Mouse (Mus musculus) liver, postnatal 0 days (tissue): ENCODE measurements around the gene Zfp808.
"Not testable (repeated sequence)": the region's sequence is repeated elsewhere in the genome, so short reads cannot be mapped to it uniquely, and the experiment has no call there.

Experiments used
- CTCF ChIP-seq: sonication (generic); IDR thresholded peaks from 2 replicates; pipeline ENCODE4 v1.5.1; 2016; ENCODE audit warnings: antibody characterized with exemption, low read depth
- EP300 ChIP-seq: IDR thresholded peaks from 2 replicates; pipeline ENCODE4 v1.6.1; 2016; ENCODE audit warnings: antibody characterized with exemption, low read depth, mild to moderate bottlenecking

GRCm38 (mm10) chr13:62181835-62182755 lies 52.4 kb downstream of the Zfp808 start:
- not testable (repeated sequence) for TF ChIP-seq CTCF, EP300
